Mouse (Mus musculus) intestine, embryonic 15.5 days (tissue): ENCODE measurements around the gene Ube2l6. TPM values are rescaled to one million over a fixed set of nuclear protein-coding genes. Genes with fewer than 3 reads are reported as not detected.
A peak's percentile ranks its signal among the peaks of the same experiment; 100 is the strongest.

Experiments
- ATAC-seq: fragments of 200-750 bp; cut with Nextera tagmentation; 2 replicates; pipeline ENCODE4 v1.8.0; 2017; ENCODE audit warnings: moderate TSS enrichment, moderate library complexity
- H3K27ac ChIP-seq: fragments of 300-500 bp; sonication (generic); 2 replicates; pipeline ENCODE4 v1.5.1; 2015; ENCODE audit warnings: mild to moderate bottlenecking, inconsistent platforms
- H3K27me3 ChIP-seq: fragments of 300-500 bp; sonication (generic); replicated peaks from 2 replicates; pipeline ENCODE4 v1.6.1; 2015; ENCODE audit warnings: inconsistent platforms
- H3K36me3 ChIP-seq: fragments of 300-500 bp; sonication (generic); 2 replicates; pipeline ENCODE4 v1.6.1; 2015; ENCODE audit warnings: inconsistent platforms
- H3K4me1 ChIP-seq: fragments of 300-500 bp; sonication (generic); replicated peaks from 2 replicates; pipeline ENCODE4 v1.6.1; 2015; ENCODE audit warnings: inconsistent platforms
- H3K4me2 ChIP-seq: fragments of 300-500 bp; sonication (generic); replicated peaks from 2 replicates; pipeline ENCODE4 v1.6.1; 2015; ENCODE audit warnings: mild to moderate bottlenecking, inconsistent platforms
- H3K4me3 ChIP-seq: fragments of 300-500 bp; sonication (generic); replicated peaks from 2 replicates; pipeline ENCODE4 v1.5.1; 2015; ENCODE audit warnings: inconsistent platforms
- H3K9ac ChIP-seq: fragments of 300-500 bp; sonication (generic); 2 replicates; pipeline ENCODE4 v1.6.1; 2015; ENCODE audit warnings: inconsistent platforms
- H3K9me3 ChIP-seq: fragments of 300-500 bp; sonication (generic); 2 replicates; pipeline ENCODE4 v1.6.1; 2016; ENCODE audit warnings: inconsistent platforms
- WGBS: fragments of 180-500 bp; shearing (Covaris S2); methylation state at CpG from one replicate; pipeline ENCODE4 v1.1.7; 2015; 5-methylcytosine and 5-hydroxymethylcytosine counted together
- polyA plus RNA-seq: library from polyadenylated mRNA; unstranded; fragments of >200 nt; fragmentation: Nextera tagmentation; extraction: Ambion mirVana; gene quantifications from 2 replicates; pipeline ENCODE4 v1.2.1, GENCODE M21; 2015

Ube2l6 gene
- polyA plus RNA-seq, 1 experiment from 2014 or later = 46.5 TPM

GRCm38 (mm10) chr2:84840748-84841563 lies 42.3 kb downstream of the Ube2l6 start:
- H3K9ac ChIP-seq = peak overlapping the region; percentile 77
- peaks cover 29% of the 10 kb centered on the region for H3K4me1 ChIP-seq
- peak overlapping the region; percentile 60 for H3K4me3 ChIP-seq
- H3K36me3 ChIP-seq = no peaks in the 10 kb centered on the region
- no peaks in the 10 kb centered on the region for H3K27me3 ChIP-seq
- peak; percentile 30 for ATAC-seq
- 5% methylated on average over 17 of the region's 17 CpGs for WGBS
- H3K9me3 ChIP-seq = no peaks in the 10 kb centered on the region
- H3K27ac ChIP-seq = peak overlapping the region; percentile 91
- H3K4me2 ChIP-seq = peak overlapping the region; percentile 97

- peak; percentile 42; the same call in 1 of the 2 replicates for ATAC-seq
- peak overlapping the region; percentile 97 for H3K4me2 ChIP-seq
- H3K4me3 ChIP-seq = peak overlapping the region; percentile 60; the same call in 1 of the 2 replicates
- H3K27ac ChIP-seq = no peak overlapping the region
- H3K4me1 ChIP-seq = peaks cover 29% of the 10 kb centered on the region
- H3K36me3 ChIP-seq = no peaks in the 10 kb centered on the region
- H3K9me3 ChIP-seq = no peaks in the 10 kb centered on the region
- no peak overlapping the region for H3K9ac ChIP-seq
- no peaks in the 10 kb centered on the region for H3K27me3 ChIP-seq
These were observed 43.3 kb downstream of the Ube2l6 start for GRCm38 (mm10) chr2:84841905-84842304.

GRCm38 (mm10) chr2:84843654-84844053 lies 45.0 kb downstream of the Ube2l6 start:
- Histone ChIP-seq H3K4me3 (no peak overlapping the region), H3K27ac (no peak overlapping the region), H3K4me1 (peaks cover 24% of the 10 kb centered on the region), H3K36me3 (no peaks in the 10 kb centered on the region), H3K9me3 (no peaks in the 10 kb centered on the region), H3K27me3 (no peaks in the 10 kb centered on the region), H3K4me2 (no peak overlapping the region), H3K9ac (no peak overlapping the region)
- no peak for ATAC-seq
- WGBS = 76% methylated on average over 6 of the region's 6 CpGs

GRCm38 (mm10) chr2:84845226-84845625 lies 46.6 kb downstream of the Ube2l6 start:
- H3K27ac ChIP-seq = no peak overlapping the region
- no peaks in the 10 kb centered on the region for H3K27me3 ChIP-seq
- 69% methylated on average over 1 of the region's 1 CpGs for WGBS
- no peak overlapping the region for H3K9ac ChIP-seq
- no peaks in the 10 kb centered on the region for H3K9me3 ChIP-seq
- H3K4me1 ChIP-seq = peaks cover 15% of the 10 kb centered on the region
- H3K36me3 ChIP-seq = 0 out of 2 replicates have a peak, but pooled peaks cover 3% of the 10 kb centered on the region
- H3K4me3 ChIP-seq = no peak overlapping the region
- H3K4me2 ChIP-seq = no peak overlapping the region
- no peak for ATAC-seq

GRCm38 (mm10) chr2:84850407-84851129 lies 51.9 kb downstream of the Ube2l6 start:
- Histone ChIP-seq H3K4me1 (peaks cover 9% of the 10 kb centered on the region), H3K9me3 (no peaks in the 10 kb centered on the region), H3K9ac (no peak overlapping the region), H3K4me2 (peak overlapping the region; percentile 47), H3K4me3 (no peak overlapping the region), H3K27ac (peak overlapping the region; percentile 46; the same call in 1 of the 2 replicates), H3K36me3 (peaks cover 14% of the 10 kb centered on the region), H3K27me3 (no peaks in the 10 kb centered on the region)
- ATAC-seq = peak; percentile 41; the same call in 1 of the 2 replicates
- 46% methylated on average over 7 of the region's 7 CpGs for WGBS

- peak overlapping the region; percentile 47 for H3K4me2 ChIP-seq
- H3K36me3 ChIP-seq = peaks cover 14% of the 10 kb centered on the region
- no peaks in the 10 kb centered on the region for H3K27me3 ChIP-seq
- no peaks in the 10 kb centered on the region for H3K9me3 ChIP-seq
- H3K27ac ChIP-seq = peak overlapping the region; percentile 7; the same call in 1 of the 2 replicates
- H3K4me1 ChIP-seq = peaks cover 9% of the 10 kb centered on the region
- peak; percentile 92 for ATAC-seq
- WGBS = 35% methylated on average over 23 of the region's 23 CpGs
- 0 out of 2 replicates have a peak overlapping the region, but pooled peaks have one; percentile 17 for H3K4me3 ChIP-seq
- no peak overlapping the region for H3K9ac ChIP-seq
These were observed 52.8 kb downstream of the Ube2l6 start for GRCm38 (mm10) chr2:84851130-84852040.

GRCm38 (mm10) chr2:84855732-84856131 lies 57.1 kb downstream of the Ube2l6 start:
- Histone ChIP-seq H3K4me1 (peaks cover 4% of the 10 kb centered on the region; the same call in 1 of the 2 replicates), H3K36me3 (peaks cover 17% of the 10 kb centered on the region), H3K9me3 (no peaks in the 10 kb centered on the region), H3K27ac (no peak overlapping the region), H3K27me3 (no peaks in the 10 kb centered on the region), H3K4me2 (no peak overlapping the region), H3K4me3 (no peak overlapping the region), H3K9ac (no peak overlapping the region)
- ATAC-seq = peak; percentile 44; the same call in 1 of the 2 replicates
- WGBS = 54% methylated on average over 2 of the region's 2 CpGs

GRCm38 (mm10) chr2:84858551-84858950 lies 59.9 kb downstream of the Ube2l6 start:
- Histone ChIP-seq H3K27me3 (no peaks in the 10 kb centered on the region), H3K4me3 (no peak overlapping the region), H3K9ac (no peak overlapping the region), H3K27ac (no peak overlapping the region), H3K36me3 (peaks cover 30% of the 10 kb centered on the region), H3K4me2 (no peak overlapping the region), H3K9me3 (no peaks in the 10 kb centered on the region), H3K4me1 (no peaks in the 10 kb centered on the region)
- 79% methylated on average over 1 of the region's 1 CpGs for WGBS
- no peak for ATAC-seq

Other genes with a start within 250 kb of the Ube2l6 start
- gene Ctnnd1, start 148.1 kb upstream of the Ube2l6 start, polyA plus RNA-seq = 60.7 and 64.4 TPM in 2 replicates
- 0.05 and 0.06 TPM in 2 replicates for gene Btbd18, start 139.7 kb upstream of the Ube2l6 start, polyA plus RNA-seq
- 225 and 234 TPM in 2 replicates for gene Selenoh, start 128.1 kb upstream of the Ube2l6 start, polyA plus RNA-seq
- gene Gm28635, start 120.8 kb upstream of the Ube2l6 start, polyA plus RNA-seq = not detected in 2 replicates
- 32.5 and 34.7 TPM in 2 replicates for gene Med19, start 120.4 kb upstream of the Ube2l6 start, polyA plus RNA-seq
- 140 and 144 TPM in 2 replicates for gene Tmx2, start 119.7 kb upstream of the Ube2l6 start, polyA plus RNA-seq
- gene Zdhhc5, start 83.6 kb upstream of the Ube2l6 start, polyA plus RNA-seq = 24.6 and 26.5 TPM in 2 replicates
- 26.3 and 26.7 TPM in 2 replicates for gene Clp1, start 71.5 kb upstream of the Ube2l6 start, polyA plus RNA-seq
- gene Ypel4, start 64.8 kb upstream of the Ube2l6 start, polyA plus RNA-seq = 5.1 and 6.0 TPM in 2 replicates
- gene Gm19426, start 55.2 kb upstream of the Ube2l6 start, polyA plus RNA-seq = 5.5 and 6.1 TPM in 2 replicates
- 59.7 and 60.5 TPM in 2 replicates for gene Serping1, start 23.4 kb upstream of the Ube2l6 start, polyA plus RNA-seq
- 0.08 and 0.13 TPM in 2 replicates for gene Smtnl1, start 23.8 kb downstream of the Ube2l6 start, polyA plus RNA-seq
- 56.1 and 67.2 TPM in 2 replicates for gene Timm10, start 28.2 kb downstream of the Ube2l6 start, polyA plus RNA-seq
- 15.0 and 16.3 TPM in 2 replicates for gene Slc43a1, start 40.0 kb downstream of the Ube2l6 start, polyA plus RNA-seq
- 1.2 and 1.7 TPM in 2 replicates for gene Rtn4rl2, start 87.9 kb downstream of the Ube2l6 start, polyA plus RNA-seq
- 45.4 and 48.2 TPM in 2 replicates for gene Slc43a3, start 137.8 kb downstream of the Ube2l6 start, polyA plus RNA-seq
- gene Prg2, start 181.6 kb downstream of the Ube2l6 start, polyA plus RNA-seq = 0.48 and 0.75 TPM in 2 replicates
- not detected in 2 replicates for gene Prg3, start 189.4 kb downstream of the Ube2l6 start, polyA plus RNA-seq
- gene Ssrp1, start 238.4 kb downstream of the Ube2l6 start, polyA plus RNA-seq = 256 and 258 TPM in 2 replicates
- 1.0 and 1.4 TPM in 2 replicates for gene P2rx3, start 238.6 kb downstream of the Ube2l6 start, polyA plus RNA-seq
- 35.2 and 35.5 TPM in 2 replicates for gene Tnks1bp1, start 249.2 kb downstream of the Ube2l6 start, polyA plus RNA-seq